Mouse (Mus musculus): ENCODE results near the gene Hoxa10. TPM values are rescaled to one million over a fixed set of nuclear protein-coding genes. Genes with fewer than 3 reads are reported as not detected.

Gene Hoxa10
- total and polyA plus RNA-seq, 3 experiments: not detected

- H3K27me3 ChIP-seq (ENCODE audit: control insufficient read depth in 1 of 2, insufficient read depth in 2 of 2, low read length in 2 of 2): no peaks in the 10 kb centered on the region
- TF ChIP-seq ZMIZ1 (IDR thresholded peaks at IDR 0.05; ENCODE audit: low read depth, low read length) (no peak), EP300 (IDR thresholded peaks at IDR 0.05; ENCODE audit: low read depth in 1 of 2, low read length in 2 of 2) (no peak), SMC3 (IDR thresholded peaks at IDR 0.05; ENCODE audit: low read depth, low read length) (no peak), ZNF384 (IDR thresholded peaks at IDR 0.05; ENCODE audit: low read depth, low read length) (no peak), MYC (IDR thresholded peaks at IDR 0.05; ENCODE audit: low read depth, low read length) (no peak), JUND (IDR thresholded peaks at IDR 0.05; ENCODE audit: low read depth, low read length) (no peak), UBTF (IDR thresholded peaks at IDR 0.05; ENCODE audit: borderline replicate concordance, insufficient read depth, low read depth, low read length) (no peak), GATA1 (IDR thresholded peaks at IDR 0.05; ENCODE audit: low read depth, low read length) (no peak), RAD21 (IDR thresholded peaks at IDR 0.05; ENCODE audit: low read depth, low read length) (no peak), HCFC1 (IDR thresholded peaks at IDR 0.05; ENCODE audit: low read depth, low read length) (no peak), RCOR1 (IDR thresholded peaks at IDR 0.05; ENCODE audit: low read depth, low read length) (no peak), KAT2A (conservative IDR thresholded peaks at IDR 0.05; ENCODE audit: low read depth, low read length) (no peak), USF2 (IDR thresholded peaks at IDR 0.05; ENCODE audit: borderline replicate concordance in 1 of 2, insufficient read depth in 1 of 2, low read depth in 1 of 2, low read length in 2 of 2) (no peak), MAX (IDR thresholded peaks at IDR 0.05; ENCODE audit: low read length) (no peak), NELFE (IDR thresholded peaks at IDR 0.05; ENCODE audit: low read depth, low read length) (no peak)
These were observed 3.8 kb downstream of the Hoxa10 start for GRCm38 (mm10) chr6:52236806-52237205.

DNA sequence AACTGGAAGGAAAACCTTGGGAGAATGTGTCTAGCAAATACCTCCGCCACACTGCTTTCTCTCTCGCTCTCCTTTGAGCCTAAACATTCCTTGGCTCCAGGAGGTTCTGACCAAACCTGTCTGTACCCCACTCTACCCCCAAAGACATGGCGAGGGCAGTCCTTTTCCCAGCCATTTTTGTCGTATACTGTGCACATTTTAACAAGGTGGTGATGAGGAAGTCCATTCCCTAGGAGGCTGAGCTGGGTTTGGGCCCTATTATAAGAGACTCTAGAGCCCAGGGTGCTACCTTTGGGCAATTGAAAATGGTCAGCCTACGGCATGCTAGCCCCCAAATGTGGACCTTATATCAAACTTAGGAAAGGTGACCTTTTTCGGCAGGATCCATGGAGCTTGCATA lies 4.8 kb downstream of the Hoxa10 start:
- Histone ChIP-seq H3K27ac (ENCODE audit: control insufficient read depth, low read depth, low read length) (no peak overlapping the region), H3K79me2 (ENCODE audit: control insufficient read depth, insufficient read depth, low read length, poor library complexity) (no peaks in the 10 kb centered on the region), H3K4me1 (ENCODE audit: control insufficient read depth in 1 of 2, insufficient read depth in 2 of 2, low read length in 2 of 2) (no peaks in the 10 kb centered on the region), H3K36me3 (ENCODE audit: control insufficient read depth in 1 of 2, insufficient read depth in 2 of 2, low read length in 2 of 2) (no peaks in the 10 kb centered on the region), H3K9ac (ENCODE audit: control insufficient read depth, low read depth, low read length, poor library complexity, severe bottlenecking) (no peak overlapping the region), H3K27me3 (ENCODE audit: control insufficient read depth in 1 of 2, insufficient read depth in 2 of 2, low read length in 2 of 2) (no peaks in the 10 kb centered on the region), H3K9me3 (replicated peaks; ENCODE audit: insufficient read depth, low read length) (no peaks in the 10 kb centered on the region), H3K4me3 (ENCODE audit: control insufficient read depth in 1 of 2, insufficient read depth in 1 of 2, low read depth in 2 of 2, low read length in 2 of 2) (no peak overlapping the region)
- TF ChIP-seq MEF2A (IDR thresholded peaks at IDR 0.05; ENCODE audit: extremely low read depth, insufficient replicate concordance, low read depth, low read length, poor library complexity, severe bottlenecking) (no peak), SMC3 (IDR thresholded peaks at IDR 0.05; ENCODE audit: low read depth, low read length) (no peak), MYC (IDR thresholded peaks at IDR 0.05; ENCODE audit: low read depth, low read length) (no peak), E2F4 (IDR thresholded peaks at IDR 0.05; ENCODE audit: borderline replicate concordance, low read depth, low read length) (no peak), MXI1 (IDR thresholded peaks at IDR 0.05; ENCODE audit: low read depth, low read length) (no peak), KAT2A (conservative IDR thresholded peaks at IDR 0.05; ENCODE audit: low read depth, low read length) (no peak), ETS1 (IDR thresholded peaks at IDR 0.05; ENCODE audit: low read depth, low read length) (no peak), UBTF (IDR thresholded peaks at IDR 0.05; ENCODE audit: borderline replicate concordance, insufficient read depth, low read depth, low read length) (no peak), MYB (IDR thresholded peaks at IDR 0.05; ENCODE audit: low read depth, low read length) (no peak), USF2 (IDR thresholded peaks at IDR 0.05; ENCODE audit: borderline replicate concordance in 1 of 2, insufficient read depth in 1 of 2, low read depth in 1 of 2, low read length in 2 of 2) (no peak), ZKSCAN1 (IDR thresholded peaks at IDR 0.05; ENCODE audit: low read depth, low read length) (no peak), CHD1 (IDR thresholded peaks at IDR 0.05; ENCODE audit: low read depth, low read length) (no peak), ZC3H11A (IDR thresholded peaks at IDR 0.05; ENCODE audit: low read depth, low read length) (no peak), BHLHE40 (IDR thresholded peaks at IDR 0.05; ENCODE audit: borderline replicate concordance, low read depth, low read length) (no peak), JUND (IDR thresholded peaks at IDR 0.05; ENCODE audit: low read depth, low read length) (no peak), POLR2AphosphoS2 (IDR thresholded peaks at IDR 0.05; ENCODE audit: low read length) (no peak)
- DNase-seq (ENCODE audit: low read depth, low spot score): no peak

More at GRCm38 (mm10) chr6:52236806-52237205, 3.8 kb downstream of the Hoxa10 start:
- Histone ChIP-seq H3K4me3 (ENCODE audit: control insufficient read depth in 1 of 2, insufficient read depth in 1 of 2, low read depth in 2 of 2, low read length in 2 of 2) (no peak overlapping the region), H3K79me2 (ENCODE audit: control insufficient read depth, insufficient read depth, low read length, poor library complexity) (no peaks in the 10 kb centered on the region), H3K27ac (ENCODE audit: control insufficient read depth, low read depth, low read length) (no peak overlapping the region), H3K36me3 (ENCODE audit: control insufficient read depth in 1 of 2, insufficient read depth in 2 of 2, low read length in 2 of 2) (no peaks in the 10 kb centered on the region), H3K9me3 (replicated peaks; ENCODE audit: insufficient read depth, low read length) (no peaks in the 10 kb centered on the region), H3K9ac (ENCODE audit: control insufficient read depth, low read depth, low read length, poor library complexity, severe bottlenecking) (no peak overlapping the region), H3K4me1 (ENCODE audit: control insufficient read depth in 1 of 2, insufficient read depth in 2 of 2, low read length in 2 of 2) (no peaks in the 10 kb centered on the region)
- no peak for DNase-seq (ENCODE audit: low read depth, low spot score)

All from MEL (cell line).